In the genomic region with DNA sequence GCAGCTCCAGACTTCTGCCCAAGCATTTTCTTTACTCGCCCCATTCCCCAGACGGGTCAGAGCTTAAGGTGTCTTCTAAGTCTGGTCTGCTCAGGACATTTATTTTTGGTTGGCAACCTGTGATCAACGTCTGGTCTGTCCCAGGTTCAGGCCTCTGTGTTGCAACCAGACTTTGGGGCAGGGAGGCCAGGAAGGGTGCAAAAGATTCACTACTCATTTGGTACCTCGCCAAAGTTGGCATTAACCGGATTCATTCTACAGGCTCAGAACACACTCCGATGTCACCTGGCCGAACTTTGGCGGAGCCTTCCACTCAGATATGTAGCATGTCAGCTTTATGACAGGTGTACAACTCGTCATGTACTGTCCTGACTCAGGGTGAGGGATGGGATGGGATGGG, we compare ENCODE assay signal across 8 mouse cellular contexts. TPM values are rescaled to one million over a fixed set of nuclear protein-coding genes. Genes with fewer than 3 reads are reported as not detected.
DNase-seq lines count a peak whose midpoint lies in the region; ATAC-seq and TF ChIP-seq lines count a peak whose summit lies in the region.

No protein-coding gene starts in this region.

- H3K9me3 ChIP-seq in heart, embryonic 16.5 days (replicated peaks; ENCODE audit: control insufficient read depth, low read length), result no peaks in the 10 kb centered on the region
- no peaks in the 10 kb centered on the region for H3K9me3 ChIP-seq in embryonic facial prominence, embryonic 12.5 days
- no peaks in the 10 kb centered on the region for H3K9me3 ChIP-seq in intestine, postnatal 0 days (ENCODE audit: control insufficient read depth)
- H3K9me3 ChIP-seq in midbrain, embryonic 16.5 days (replicated peaks; ENCODE audit: control insufficient read depth, low read length, poor library complexity, severe bottlenecking), result no peaks in the 10 kb centered on the region

- H3K36me3 ChIP-seq in heart, embryonic 16.5 days (ENCODE audit: control insufficient read depth, insufficient read depth), result no peaks in the 10 kb centered on the region
- H3K36me3 ChIP-seq in embryonic facial prominence, embryonic 12.5 days, result 0 out of 2 replicates have a peak, but pooled peaks cover 3% of the 10 kb centered on the region
- H3K36me3 ChIP-seq in intestine, postnatal 0 days (ENCODE audit: control insufficient read depth, insufficient read depth), result no peaks in the 10 kb centered on the region; the same call in 1 of the 2 replicates
- no peaks in the 10 kb centered on the region for H3K36me3 ChIP-seq in midbrain, embryonic 16.5 days (ENCODE audit: control insufficient read depth, insufficient read depth, low read length)

- DNase-seq in heart, postnatal 14 days, result no peak
- DNase-seq in B cell, adult 2 months, result no peak
- DNase-seq in frontal cortex, postnatal 14 days (ENCODE audit: low spot score in 2 of 2), result no peak

- H3K4me2 ChIP-seq in heart, embryonic 16.5 days (ENCODE audit: low read depth, low read length), result peak overlapping the region; percentile 93
- H3K4me2 ChIP-seq in embryonic facial prominence, embryonic 12.5 days (replicated peaks), result peak overlapping the region; percentile 82
- peak overlapping the region; percentile 95 for H3K4me2 ChIP-seq in intestine, postnatal 0 days (replicated peaks; ENCODE audit: low read depth)
- peak overlapping the region; percentile 89 for H3K4me2 ChIP-seq in midbrain, embryonic 16.5 days (ENCODE audit: low read length)

- no peak for TF ChIP-seq CTCF in intestine, postnatal 0 days (IDR thresholded peaks at IDR 0.05; ENCODE audit: low read depth)

- intact Hi-C loops in heart, postnatal 14 days (cut with DNase I), result loop anchor here (1.0 kb wide), 1 partner anchor 28 kb away; a partner anchor contains a TSS

- peak overlapping the region; percentile 71 for H3K9ac ChIP-seq in heart, embryonic 16.5 days (ENCODE audit: low read length)
- H3K9ac ChIP-seq in embryonic facial prominence, embryonic 12.5 days, result peak overlapping the region; percentile 25; the same call in 1 of the 2 replicates
- H3K9ac ChIP-seq in intestine, postnatal 0 days (ENCODE audit: low read depth, low read length), result peak overlapping the region; percentile 59; the same call in 1 of the 2 replicates
- H3K9ac ChIP-seq in midbrain, embryonic 16.5 days (ENCODE audit: low read depth, low read length), result peak overlapping the region; percentile 82

- H3K27me3 ChIP-seq in heart, embryonic 16.5 days (ENCODE audit: control insufficient read depth, insufficient read depth, low read length), result no peaks in the 10 kb centered on the region
- H3K27me3 ChIP-seq in embryonic facial prominence, embryonic 12.5 days, result no peaks in the 10 kb centered on the region
- no peaks in the 10 kb centered on the region for H3K27me3 ChIP-seq in intestine, postnatal 0 days (replicated peaks; ENCODE audit: control insufficient read depth, insufficient read depth, low read length)
- H3K27me3 ChIP-seq in midbrain, embryonic 16.5 days (ENCODE audit: control insufficient read depth, insufficient read depth, low read depth, low read length), result no peaks in the 10 kb centered on the region

- peak overlapping the region; percentile 65 for H3K4me3 ChIP-seq in heart, embryonic 16.5 days (ENCODE audit: low read length)
- H3K4me3 ChIP-seq in embryonic facial prominence, embryonic 12.5 days, result peak overlapping the region; percentile 46
- peak overlapping the region; percentile 54 for H3K4me3 ChIP-seq in intestine, postnatal 0 days (ENCODE audit: low read depth, low read length)
- H3K4me3 ChIP-seq in midbrain, embryonic 16.5 days (ENCODE audit: low read depth, low read length), result peak overlapping the region; percentile 64

- WGBS in heart, embryonic 16.5 days, result 34% methylated on average over 9 of the region's 9 CpGs
- 40% methylated on average over 9 of the region's 9 CpGs for WGBS in embryonic facial prominence, embryonic 12.5 days
- 31% methylated on average over 9 of the region's 9 CpGs for WGBS in intestine, postnatal 0 days
- 36% methylated on average over 9 of the region's 9 CpGs for WGBS in midbrain, embryonic 16.5 days

- peak overlapping the region; percentile 19 for H3K27ac ChIP-seq in heart, embryonic 16.5 days (ENCODE audit: low read length)
- peak overlapping the region; percentile 77 for H3K27ac ChIP-seq in embryonic facial prominence, embryonic 12.5 days
- H3K27ac ChIP-seq in intestine, postnatal 0 days (ENCODE audit: low read depth, low read length), result peak overlapping the region; percentile 77
- H3K27ac ChIP-seq in midbrain, embryonic 16.5 days (ENCODE audit: low read length), result peak overlapping the region; percentile 78

- peak; percentile 1; the same call in 1 of the 2 replicates for ATAC-seq in heart, embryonic 16.5 days (replicated peaks; ENCODE audit: extremely low read depth, insufficient read depth, low FRiP score)
- no peak for ATAC-seq in embryonic facial prominence, embryonic 12.5 days (ENCODE audit: insufficient number of reproducible peaks, insufficient read depth, low FRiP score, low TSS enrichment)
- no peak for ATAC-seq in intestine, postnatal 0 days
- ATAC-seq in midbrain, embryonic 16.5 days, result 0 out of 2 replicates have a peak, but pooled peaks have one; percentile 2
- no peak for ATAC-seq in granulocyte monocyte progenitor cell, adult 5-6 weeks (replicated peaks; ENCODE audit: poor library complexity, severe bottlenecking)

- peaks cover 31% of the 10 kb centered on the region for H3K4me1 ChIP-seq in heart, embryonic 16.5 days (ENCODE audit: control insufficient read depth, insufficient read depth, low read length)
- peaks cover 64% of the 10 kb centered on the region for H3K4me1 ChIP-seq in embryonic facial prominence, embryonic 12.5 days
- H3K4me1 ChIP-seq in intestine, postnatal 0 days (replicated peaks; ENCODE audit: control insufficient read depth, insufficient read depth, low read length), result peaks cover 12% of the 10 kb centered on the region
- peaks cover 32% of the 10 kb centered on the region for H3K4me1 ChIP-seq in midbrain, embryonic 16.5 days (ENCODE audit: control insufficient read depth, insufficient read depth, low read length)

RNA-seq across cellular contexts. Expression of a gene that starts 0.5 kb away (rescaled TPM):
- 60.5 and 61.0 TPM in 2 replicates for polyA plus RNA-seq in heart, embryonic 16.5 days (2015; fragmentation: Nextera tagmentation; extraction: Ambion mirVana)
- total RNA-seq in heart, postnatal 14 days (2021), result 10 to 100 TPM; 21.9 to 22.0 TPM
- polyA plus RNA-seq in embryonic facial prominence, embryonic 12.5 days (2016; fragmentation: Nextera tagmentation; extraction: Ambion mirVana), result 58.5 and 61.3 TPM in 2 replicates
- polyA plus RNA-seq in intestine, postnatal 0 days (2015; fragmentation: Nextera tagmentation; extraction: Ambion mirVana), result 20.8 and 21.0 TPM in 2 replicates
- 71.9 and 82.0 TPM in 2 replicates for polyA plus RNA-seq in midbrain, embryonic 16.5 days (2015; fragmentation: Nextera tagmentation; extraction: Ambion mirVana)
- 50.3 and 57.3 TPM in 2 replicates for total RNA-seq in granulocyte monocyte progenitor cell, adult 5-6 weeks (2014; fragmentation: Nextera tagmentation)
- total RNA-seq in granulocyte monocyte progenitor cell, adult 5-6 weeks (2017), result 26.0 and 27.0 TPM in 2 replicates

RNA-seq across cellular contexts. Expression of a gene that starts 0.7 kb away (rescaled TPM):
- 10.0 and 10.7 TPM in 2 replicates for polyA plus RNA-seq in heart, embryonic 16.5 days (2015; fragmentation: Nextera tagmentation; extraction: Ambion mirVana)
- 1 to 10 TPM; 6.8 to 8.9 TPM for total RNA-seq in heart, postnatal 14 days (2021)
- polyA plus RNA-seq in embryonic facial prominence, embryonic 12.5 days (2016; fragmentation: Nextera tagmentation; extraction: Ambion mirVana), result 12.5 and 14.0 TPM in 2 replicates
- polyA plus RNA-seq in intestine, postnatal 0 days (2015; fragmentation: Nextera tagmentation; extraction: Ambion mirVana), result 35.9 and 38.1 TPM in 2 replicates
- 8.8 and 10.6 TPM in 2 replicates for polyA plus RNA-seq in midbrain, embryonic 16.5 days (2015; fragmentation: Nextera tagmentation; extraction: Ambion mirVana)
- total RNA-seq in granulocyte monocyte progenitor cell, adult 5-6 weeks (2014; fragmentation: Nextera tagmentation), result 17.5 and 26.1 TPM in 2 replicates
- total RNA-seq in granulocyte monocyte progenitor cell, adult 5-6 weeks (2017), result 5.7 and 7.2 TPM in 2 replicates

RNA-seq across cellular contexts. Expression of a gene that starts 5.1 kb away (rescaled TPM):
- polyA plus RNA-seq in heart, embryonic 16.5 days (2015; fragmentation: Nextera tagmentation; extraction: Ambion mirVana), result 64.8 and 69.9 TPM in 2 replicates
- total RNA-seq in heart, postnatal 14 days (2021), result 10 to 100 TPM; 62.4 to 68.8 TPM
- 213 and 222 TPM in 2 replicates for polyA plus RNA-seq in embryonic facial prominence, embryonic 12.5 days (2016; fragmentation: Nextera tagmentation; extraction: Ambion mirVana)
- 13.8 and 15.7 TPM in 2 replicates for polyA plus RNA-seq in intestine, postnatal 0 days (2015; fragmentation: Nextera tagmentation; extraction: Ambion mirVana)
- polyA plus RNA-seq in midbrain, embryonic 16.5 days (2015; fragmentation: Nextera tagmentation; extraction: Ambion mirVana), result 242 and 262 TPM in 2 replicates
- total RNA-seq in granulocyte monocyte progenitor cell, adult 5-6 weeks (2014; fragmentation: Nextera tagmentation), result 4.5 TPM in 2 replicates
- 1.2 and 3.6 TPM in 2 replicates for total RNA-seq in granulocyte monocyte progenitor cell, adult 5-6 weeks (2017)

RNA-seq across cellular contexts. Expression of a gene that starts 9.8 kb away (rescaled TPM):
- polyA plus RNA-seq in heart, embryonic 16.5 days (2015; fragmentation: Nextera tagmentation; extraction: Ambion mirVana), result 27.5 and 27.8 TPM in 2 replicates
- total RNA-seq in heart, postnatal 14 days (2021), result 10 to 100 TPM; 16.2 to 18.9 TPM
- 49.0 and 49.1 TPM in 2 replicates for polyA plus RNA-seq in embryonic facial prominence, embryonic 12.5 days (2016; fragmentation: Nextera tagmentation; extraction: Ambion mirVana)
- polyA plus RNA-seq in intestine, postnatal 0 days (2015; fragmentation: Nextera tagmentation; extraction: Ambion mirVana), result 42.2 and 43.2 TPM in 2 replicates
- 19.8 and 21.6 TPM in 2 replicates for polyA plus RNA-seq in midbrain, embryonic 16.5 days (2015; fragmentation: Nextera tagmentation; extraction: Ambion mirVana)
- 35.0 and 41.7 TPM in 2 replicates for total RNA-seq in granulocyte monocyte progenitor cell, adult 5-6 weeks (2014; fragmentation: Nextera tagmentation)
- total RNA-seq in granulocyte monocyte progenitor cell, adult 5-6 weeks (2017), result 34.2 and 54.3 TPM in 2 replicates

RNA-seq across cellular contexts. Expression of a gene that starts 17.8 kb away (rescaled TPM):
- 0.13 and 0.16 TPM in 2 replicates for polyA plus RNA-seq in heart, embryonic 16.5 days (2015; fragmentation: Nextera tagmentation; extraction: Ambion mirVana)
- total RNA-seq in heart, postnatal 14 days (2021), result under 1 TPM in 1 of 2 experiments, not detected in 1; 0.10 TPM
- 0.62 and 0.70 TPM in 2 replicates for polyA plus RNA-seq in embryonic facial prominence, embryonic 12.5 days (2016; fragmentation: Nextera tagmentation; extraction: Ambion mirVana)
- 0.17 and 0.26 TPM in 2 replicates for polyA plus RNA-seq in intestine, postnatal 0 days (2015; fragmentation: Nextera tagmentation; extraction: Ambion mirVana)
- polyA plus RNA-seq in midbrain, embryonic 16.5 days (2015; fragmentation: Nextera tagmentation; extraction: Ambion mirVana), result 0.78 and 0.98 TPM in 2 replicates
- not detected in 2 replicates for total RNA-seq in granulocyte monocyte progenitor cell, adult 5-6 weeks (2014; fragmentation: Nextera tagmentation)
- not detected in 2 replicates for total RNA-seq in granulocyte monocyte progenitor cell, adult 5-6 weeks (2017)

Comparison
In these comparisons a context has a peak if more than half of its experiments do, and no peak if none do; other contexts are left out.
1. ATAC-seq: peak in heart, embryonic 16.5 days (single experiment) and midbrain, embryonic 16.5 days (single experiment); none in embryonic facial prominence, embryonic 12.5 days (single experiment), intestine, postnatal 0 days (single experiment) and granulocyte monocyte progenitor cell, adult 5-6 weeks (single experiment).
2. H3K27ac ChIP-seq: peak in every context shown above with its lines; median percentile 78 in midbrain, embryonic 16.5 days; 77 in embryonic facial prominence, embryonic 12.5 days; 77 in intestine, postnatal 0 days; 19 in heart, embryonic 16.5 days.
3. H3K9ac ChIP-seq: peak in every context shown above with its lines; median percentile 82 in midbrain, embryonic 16.5 days; 71 in heart, embryonic 16.5 days; 59 in intestine, postnatal 0 days; 25 in embryonic facial prominence, embryonic 12.5 days.
4. Peak in every context shown above with its lines, with median percentiles within 50 percentile points of each other: H3K4me2 ChIP-seq and H3K4me3 ChIP-seq.